ENCODE assay signal across 18 mouse cellular contexts in the genomic region with DNA sequence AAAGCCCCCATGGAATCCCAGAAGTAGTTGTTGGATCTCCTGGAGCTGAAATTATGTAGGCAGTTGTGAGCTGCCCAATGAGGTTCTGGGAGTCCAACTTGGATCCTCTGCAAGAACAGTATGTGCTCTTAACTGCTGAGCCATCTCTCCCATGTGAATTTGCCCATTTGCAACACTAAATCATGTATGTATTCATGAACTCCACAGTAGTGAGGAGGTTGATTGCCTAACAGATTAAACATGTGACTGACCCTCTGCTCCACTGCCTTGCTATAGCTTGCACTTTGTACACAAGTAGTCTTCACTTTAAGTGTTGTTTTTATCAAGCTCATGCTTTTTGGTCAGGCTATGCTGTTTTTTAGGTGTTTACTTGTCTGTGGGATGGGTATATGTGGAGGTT.
"Had no signal": no experiment of that assay in that cellular context is flagged by ENCODE, and none has a peak within 500 bp of the region (broad histone marks: within the 10 kb centered on the region; RNA-seq: fewer than 3 reads in every experiment).

No protein-coding gene starts in this region.

- H3K4me1 ChIP-seq: liver, embryonic 15.5 days; megakaryocyte, embryonic 14.5 days had no signal

- H3K27me3 ChIP-seq: liver, embryonic 15.5 days; megakaryocyte, embryonic 14.5 days; midbrain, embryonic 13.5 days; midbrain, embryonic 15.5 days; neural tube, embryonic 13.5 days; neural tube, embryonic 15.5 days had no signal

- DNase-seq: liver, postnatal 0 days; lung, embryonic 14.5 days; lung, postnatal 14 days; lung, postnatal 36 days; right cerebral cortex, postnatal 14 days; spleen, adult 18-20 months; thymus, adult 18-20 months; thymus, postnatal 14 days; thymus, postnatal 36 days had no signal

- ATAC-seq: liver, postnatal 0 days; midbrain, embryonic 13.5 days; midbrain, embryonic 15.5 days had no signal

- H3K27ac ChIP-seq: liver, embryonic 15.5 days; macrophage; midbrain, embryonic 13.5 days; midbrain, embryonic 15.5 days; neural tube, embryonic 13.5 days; neural tube, embryonic 15.5 days had no signal

- H3K4me2 ChIP-seq: liver, embryonic 15.5 days; lung, embryonic 14.5 days; midbrain, embryonic 11.5 days; midbrain, embryonic 13.5 days; midbrain, embryonic 15.5 days; neural tube, embryonic 13.5 days; neural tube, embryonic 15.5 days had no signal

- H3K36me3 ChIP-seq: liver, embryonic 15.5 days; midbrain, embryonic 13.5 days; midbrain, embryonic 15.5 days; neural tube, embryonic 13.5 days; neural tube, embryonic 15.5 days had no signal

- H3K9ac ChIP-seq: liver, embryonic 15.5 days; liver, postnatal 0 days; lung, embryonic 14.5 days; midbrain, embryonic 13.5 days; midbrain, embryonic 15.5 days; neural tube, embryonic 13.5 days; neural tube, embryonic 15.5 days had no signal

- H3K4me3 ChIP-seq: liver, embryonic 15.5 days; megakaryocyte, embryonic 14.5 days; midbrain, embryonic 13.5 days; midbrain, embryonic 15.5 days; myocyte; neural tube, embryonic 13.5 days; neural tube, embryonic 15.5 days had no signal

- H3K9me3 ChIP-seq: liver, embryonic 15.5 days; megakaryocyte, embryonic 14.5 days; midbrain, embryonic 13.5 days; midbrain, embryonic 15.5 days; neural tube, embryonic 13.5 days; neural tube, embryonic 15.5 days had no signal
